Mouse (Mus musculus) heart, postnatal 0 days (tissue): Measurements from ENCODE around the gene Nek7. TPM values are rescaled to one million over a fixed set of nuclear protein-coding genes. Genes with fewer than 3 reads are reported as not detected.

Source experiments
- ATAC-seq: fragments of 200-750 bp; cut with Nextera tagmentation; 2 replicates; pipeline ENCODE4 v1.8.0; 2017; ENCODE audit warnings: low read depth, moderate number of reproducible peaks, moderate library complexity; ENCODE audit not compliant: insufficient read depth
- DNase-seq: peaks from one replicate; pipeline ENCODE4 v3.0.0-alpha.2; 2016; ENCODE audit warnings: low spot score
- H3K27ac ChIP-seq: fragments of 300-500 bp; sonication (generic); 2 replicates; pipeline ENCODE4 v1.5.1; 2014; ENCODE audit warnings: low read depth, mild to moderate bottlenecking
- H3K27me3 ChIP-seq: fragments of 300-500 bp; sonication (generic); 2 replicates; pipeline ENCODE4 v1.6.1; 2014; ENCODE audit warnings: low read length, mixed read lengths; ENCODE audit not compliant: control insufficient read depth, insufficient read depth
- H3K36me3 ChIP-seq: fragments of 300-500 bp; sonication (generic); replicated peaks from 2 replicates; pipeline ENCODE4 v1.6.1; 2014; ENCODE audit warnings: low read length, mixed read lengths; ENCODE audit not compliant: control insufficient read depth, insufficient read depth
- H3K4me1 ChIP-seq: fragments of 300-500 bp; sonication (generic); 2 replicates; pipeline ENCODE4 v1.6.1; 2014; ENCODE audit warnings: antibody characterized with exemption; ENCODE audit not compliant: control insufficient read depth, insufficient read depth
- H3K4me2 ChIP-seq: fragments of 300-500 bp; sonication (generic); 2 replicates; pipeline ENCODE4 v1.6.1; 2014; ENCODE audit warnings: low read depth, mild to moderate bottlenecking, low read length, moderate library complexity
- H3K4me3 ChIP-seq: fragments of 300-500 bp; sonication (generic); 2 replicates; pipeline ENCODE4 v1.5.1; 2014; ENCODE audit warnings: low read depth, low read length
- H3K9ac ChIP-seq: fragments of 300-500 bp; sonication (generic); replicated peaks from 2 replicates; pipeline ENCODE4 v1.6.1; 2014; ENCODE audit warnings: low read depth, low read length, mixed read lengths
- H3K9me3 ChIP-seq: fragments of 300-500 bp; sonication (generic); replicated peaks from 2 replicates; pipeline ENCODE4 v1.6.1; 2016; ENCODE audit warnings: low read length; ENCODE audit not compliant: control insufficient read depth
- CTCF ChIP-seq: IDR thresholded peaks from 2 replicates; pipeline ENCODE4 v1.5.1; 2016; ENCODE audit warnings: antibody characterized with exemption, control low read depth, low read depth
- EP300 ChIP-seq: IDR thresholded peaks from 2 replicates; pipeline ENCODE4 v1.6.1; 2016; ENCODE audit warnings: antibody characterized with exemption, low read depth
- WGBS: fragments of 180-500 bp; shearing (Covaris S2); extraction: QIAGEN DNeasy Blood & Tissue Kit; methylation state at CpG from one replicate; pipeline ENCODE4 v1.1.7; 2014; 5-methylcytosine and 5-hydroxymethylcytosine counted together
- polyA plus RNA-seq: library from polyadenylated mRNA; unstranded; fragments of >200 nt; fragmentation: Nextera tagmentation; extraction: Ambion mirVana; gene quantifications from 2 replicates; pipeline ENCODE4 v1.2.1, GENCODE M21; 2015
- total RNA-seq: library from RNA; depleted of rRNA; stranded (reverse); fragments of >200 nt; gene quantifications from 2 replicates; pipeline ENCODE4 v1.2.3, GENCODE M21; 2014; ENCODE audit warnings: low replicate concordance

Gene Nek7
- total and polyA plus RNA-seq, 2 experiments from 2014 or later, result 43.8 to 44.6 TPM

- no peak for TF ChIP-seq EP300
- no peak for TF ChIP-seq CTCF
- peaks cover 17% of the 10 kb centered on the region for H3K36me3 ChIP-seq
- WGBS, result 73% methylated on average over 10 of the region's 10 CpGs
- H3K9ac ChIP-seq, result no peak overlapping the region
- H3K4me2 ChIP-seq, result no peak overlapping the region
- H3K27me3 ChIP-seq, result no peaks in the 10 kb centered on the region
- 0 out of 2 replicates have a peak, but pooled peaks cover 6% of the 10 kb centered on the region for H3K4me1 ChIP-seq
- no peaks in the 10 kb centered on the region for H3K9me3 ChIP-seq
- no peak overlapping the region for H3K27ac ChIP-seq
- ATAC-seq, result no peak
- H3K4me3 ChIP-seq, result no peak overlapping the region
- DNase-seq, result no peak
Observed at GRCm38 (mm10) chr1:138500155-138500554, 119.8 kb downstream of the Nek7 start.

GRCm38 (mm10) chr1:138499461-138499860 lies 120.5 kb downstream of the Nek7 start:
- WGBS, result 73% methylated on average over 9 of the region's 9 CpGs
- Histone ChIP-seq H3K4me2 (no peak overlapping the region), H3K27me3 (no peaks in the 10 kb centered on the region), H3K9me3 (no peaks in the 10 kb centered on the region), H3K9ac (no peak overlapping the region), H3K4me3 (no peak overlapping the region), H3K27ac (no peak overlapping the region), H3K4me1 (peaks cover 7% of the 10 kb centered on the region; the same call in 1 of the 2 replicates), H3K36me3 (peaks cover 17% of the 10 kb centered on the region)
- ATAC-seq, result no peak
- TF ChIP-seq CTCF (no peak), EP300 (no peak)
- DNase-seq, result no peak

- peaks cover 12% of the 10 kb centered on the region for H3K36me3 ChIP-seq
- H3K4me3 ChIP-seq, result no peak overlapping the region
- H3K4me2 ChIP-seq, result no peak overlapping the region
- H3K9me3 ChIP-seq, result no peaks in the 10 kb centered on the region
- no peak for DNase-seq
- no peak overlapping the region for H3K9ac ChIP-seq
- H3K27ac ChIP-seq, result no peak overlapping the region
- ATAC-seq, result no peak
- 95% methylated on average over 6 of the region's 6 CpGs for WGBS
- no peaks in the 10 kb centered on the region for H3K27me3 ChIP-seq
- no peak for TF ChIP-seq EP300
- TF ChIP-seq CTCF, result no peak
- H3K4me1 ChIP-seq, result peaks cover 8% of the 10 kb centered on the region; the same call in 1 of the 2 replicates
Observed at GRCm38 (mm10) chr1:138491382-138492097, 128.4 kb downstream of the Nek7 start.

- no peak overlapping the region for H3K4me2 ChIP-seq
- H3K9ac ChIP-seq, result no peak overlapping the region
- H3K4me1 ChIP-seq, result no peaks in the 10 kb centered on the region
- no peaks in the 10 kb centered on the region for H3K9me3 ChIP-seq
- no peak overlapping the region for H3K4me3 ChIP-seq
- DNase-seq (no peak), ATAC-seq (no peak)
- WGBS, result 64% methylated on average over 5 of the region's 5 CpGs
- no peak overlapping the region for H3K27ac ChIP-seq
- TF ChIP-seq CTCF, result peak; percentile 46
- TF ChIP-seq EP300, result no peak
- no peaks in the 10 kb centered on the region for H3K27me3 ChIP-seq
- H3K36me3 ChIP-seq, result peaks cover 23% of the 10 kb centered on the region; the same call in 1 of the 2 replicates
Observed at GRCm38 (mm10) chr1:138487569-138487968, 132.4 kb downstream of the Nek7 start.

GRCm38 (mm10) chr1:138480694-138481093 lies 139.2 kb downstream of the Nek7 start:
- ATAC-seq (no peak), DNase-seq (no peak)
- Histone ChIP-seq H3K27ac (no peak overlapping the region), H3K9ac (no peak overlapping the region), H3K4me3 (no peak overlapping the region), H3K36me3 (peaks cover 9% of the 10 kb centered on the region; the same call in 1 of the 2 replicates), H3K9me3 (peaks cover 11% of the 10 kb centered on the region; the same call in 1 of the 2 replicates), H3K4me2 (no peak overlapping the region), H3K4me1 (no peaks in the 10 kb centered on the region), H3K27me3 (no peaks in the 10 kb centered on the region)
- WGBS, result 74% methylated on average over 1 of the region's 1 CpGs
- no peak for TF ChIP-seq EP300
- no peak for TF ChIP-seq CTCF

- no peak overlapping the region for H3K27ac ChIP-seq
- 68% methylated on average over 2 of the region's 2 CpGs for WGBS
- no peak for TF ChIP-seq EP300
- TF ChIP-seq CTCF, result no peak
- H3K4me1 ChIP-seq, result no peaks in the 10 kb centered on the region
- no peak overlapping the region for H3K9ac ChIP-seq
- H3K4me3 ChIP-seq, result no peak overlapping the region
- no peak for ATAC-seq
- H3K9me3 ChIP-seq, result 0 out of 2 replicates have a peak, but pooled peaks cover 3% of the 10 kb centered on the region
- H3K4me2 ChIP-seq, result no peak overlapping the region
- H3K36me3 ChIP-seq, result no peaks in the 10 kb centered on the region
- no peak for DNase-seq
- no peaks in the 10 kb centered on the region for H3K27me3 ChIP-seq
Observed at GRCm38 (mm10) chr1:138465352-138465751, 154.6 kb downstream of the Nek7 start.
